Mouse (Mus musculus) neural tube, embryonic 10.5 days (tissue): ENCODE data around the gene Slc19a1.

Source experiments
- DNase-seq: peaks from one replicate; pipeline ENCODE4 v3.0.0-alpha.2; 2017; ENCODE audit warnings: low spot score; ENCODE audit errors: extremely low spot score

The Slc19a1 gene

DNA sequence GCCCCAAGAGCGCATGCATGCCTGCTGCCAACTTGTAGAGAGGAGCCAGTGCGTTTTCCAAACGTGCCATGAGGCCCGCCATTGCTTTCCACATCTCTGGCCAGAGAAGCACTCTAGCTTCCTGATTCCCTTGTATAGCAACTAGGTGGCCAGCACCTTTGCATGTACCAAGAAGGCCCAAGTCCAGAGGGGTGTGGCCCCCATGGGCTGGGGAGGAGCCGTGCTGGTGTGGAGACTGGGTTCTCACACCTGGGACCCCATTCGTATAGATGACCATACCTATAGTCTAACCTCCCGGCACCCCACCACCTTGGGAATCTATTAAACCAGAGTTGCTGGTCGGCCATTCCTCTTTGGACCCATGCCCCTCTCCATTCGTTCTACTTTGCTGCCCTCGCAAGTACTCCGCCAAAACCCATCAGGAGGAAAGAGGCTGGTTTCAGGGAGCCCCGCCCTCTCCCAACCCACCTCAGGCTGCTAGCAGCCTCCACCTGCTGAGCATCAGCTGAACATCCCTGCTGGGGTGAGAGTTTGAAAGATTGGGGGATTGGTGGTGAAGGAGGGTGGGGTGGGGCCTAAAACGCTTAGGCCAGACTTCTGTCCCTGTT lies at the start of gene Slc19a1:
Slc19a1 (plus strand) TSS at position 474 of the 608 bp plus-strand sequence.
- no peak for DNase-seq

DNA sequence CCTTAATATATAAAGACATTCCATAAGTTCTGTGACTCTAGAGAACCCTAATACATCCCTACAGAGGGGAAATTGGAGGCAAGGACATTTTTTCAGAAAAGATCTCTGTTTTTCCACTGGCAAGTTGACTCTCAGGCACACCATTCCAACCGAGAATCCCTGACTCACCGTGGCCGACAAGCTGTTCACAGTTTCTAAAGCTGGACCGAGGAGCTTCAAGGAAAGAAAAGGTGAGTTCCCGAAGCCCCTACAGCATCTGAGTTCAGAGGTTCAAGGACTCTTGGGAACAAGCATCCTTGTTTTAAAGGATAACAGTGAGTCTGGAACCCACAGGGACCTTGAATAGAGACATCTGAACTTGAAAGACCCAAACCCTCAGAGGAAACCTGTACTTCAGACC lies 43.5 kb upstream of the Slc19a1 start:
- no peak for DNase-seq

DNA sequence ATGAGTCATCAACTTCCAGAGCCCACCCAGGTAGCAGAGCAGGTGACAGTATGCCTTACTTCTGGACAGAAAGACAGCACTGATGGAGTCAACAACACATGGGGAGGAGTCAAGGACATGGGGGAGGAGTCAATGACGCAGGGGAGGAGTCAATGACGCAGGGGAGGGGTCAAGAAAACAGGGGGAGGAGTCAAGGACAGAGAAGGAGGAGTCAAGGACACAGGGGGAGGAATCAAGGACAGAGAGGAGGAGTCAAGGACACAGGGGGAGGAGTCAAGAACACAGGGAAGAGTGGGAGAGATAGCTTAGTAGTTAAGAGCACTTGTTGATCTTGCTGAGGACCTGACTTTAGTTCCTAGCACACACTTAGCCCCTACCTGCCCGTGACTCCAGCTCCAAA lies 39.6 kb upstream of the Slc19a1 start:
- no peak for DNase-seq

DNA sequence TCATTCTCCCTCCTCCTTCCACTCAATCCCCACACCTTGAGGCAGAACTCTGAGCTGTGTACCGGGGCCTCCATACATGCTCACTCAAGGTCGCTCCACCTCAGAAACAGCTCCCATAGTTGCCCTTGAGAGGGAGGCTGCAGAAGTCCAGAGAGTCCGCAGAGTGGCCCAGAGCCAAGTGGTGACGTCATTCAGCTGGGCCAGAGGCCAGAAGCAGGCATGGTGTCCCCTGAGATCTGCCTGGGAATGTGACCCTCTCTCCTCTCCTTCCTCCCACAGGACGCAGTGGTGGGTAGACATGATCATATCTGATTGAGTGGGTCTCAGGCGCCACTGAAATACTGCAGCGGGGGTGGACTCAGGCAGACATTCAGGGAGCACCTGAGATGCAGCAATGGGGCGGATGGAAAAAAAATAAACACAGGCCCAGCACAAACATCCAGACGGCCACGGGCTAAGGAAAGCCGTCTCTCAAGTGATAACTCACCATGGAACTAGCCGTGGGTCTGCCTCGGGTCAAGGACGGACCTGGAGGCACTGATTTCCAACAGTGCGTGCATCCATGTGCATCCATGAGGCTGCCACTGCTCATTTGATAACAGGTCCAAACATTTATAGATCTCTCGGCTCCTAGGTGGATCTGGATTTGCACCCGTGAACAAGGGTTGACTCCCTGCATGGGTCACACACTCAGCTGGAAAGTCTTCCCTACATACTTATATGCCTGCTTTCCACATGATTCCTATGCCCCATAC lies 34.1 kb upstream of the Slc19a1 start:
- DNase-seq: no peak

DNA sequence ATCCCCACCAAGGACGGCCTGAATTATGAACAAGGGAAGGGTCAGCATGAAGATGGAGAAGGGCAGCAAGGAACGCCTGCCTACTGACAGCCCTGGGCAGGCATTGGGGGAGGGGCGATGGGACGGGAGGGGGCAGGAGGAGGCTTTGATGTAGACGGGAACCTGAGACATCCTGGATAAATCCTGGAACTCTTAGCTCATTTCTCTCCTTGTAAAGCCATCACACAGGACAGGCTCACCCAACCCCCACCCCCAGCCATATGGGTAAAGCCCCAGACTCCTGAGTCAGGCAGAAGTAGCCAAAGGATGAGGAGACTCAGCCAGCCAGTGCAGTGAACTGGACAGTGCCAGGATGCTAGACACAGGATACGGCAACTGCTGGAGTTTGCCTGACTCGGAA lies 27.1 kb upstream of the Slc19a1 start:
- DNase-seq: peak; percentile 40

DNA sequence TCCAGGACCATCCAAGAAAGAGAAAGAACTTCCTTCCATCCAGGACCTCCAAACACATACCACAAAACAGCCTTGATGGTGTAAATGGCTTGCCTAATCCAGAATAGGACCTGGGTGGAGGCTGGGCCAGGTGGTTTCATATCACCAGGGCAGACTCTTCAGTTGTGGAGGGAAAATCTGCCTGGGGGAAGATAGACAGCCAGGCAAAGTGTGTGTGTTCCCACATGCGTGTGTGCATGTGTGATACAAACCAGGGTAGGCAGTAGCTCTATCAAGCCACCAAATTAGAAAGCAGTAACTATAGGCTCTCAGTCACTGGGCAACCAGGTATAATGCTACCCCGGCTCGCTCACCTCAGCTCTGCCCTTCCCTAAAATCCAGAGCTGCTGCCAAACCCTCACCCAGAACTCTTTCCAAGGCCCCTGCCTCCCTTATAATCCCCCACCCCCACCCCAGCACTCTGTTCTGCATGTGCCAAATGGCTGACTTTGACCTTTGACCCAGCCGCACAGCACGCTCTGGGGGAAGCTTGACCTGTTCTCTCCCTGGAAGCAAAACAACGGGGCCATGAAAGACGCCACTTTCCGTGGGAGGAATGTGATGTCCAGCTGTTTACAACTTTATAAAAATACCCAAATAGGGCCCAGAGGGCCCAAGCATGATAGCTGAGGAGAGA lies 24.5 kb upstream of the Slc19a1 start:
- DNase-seq: no peak

DNA sequence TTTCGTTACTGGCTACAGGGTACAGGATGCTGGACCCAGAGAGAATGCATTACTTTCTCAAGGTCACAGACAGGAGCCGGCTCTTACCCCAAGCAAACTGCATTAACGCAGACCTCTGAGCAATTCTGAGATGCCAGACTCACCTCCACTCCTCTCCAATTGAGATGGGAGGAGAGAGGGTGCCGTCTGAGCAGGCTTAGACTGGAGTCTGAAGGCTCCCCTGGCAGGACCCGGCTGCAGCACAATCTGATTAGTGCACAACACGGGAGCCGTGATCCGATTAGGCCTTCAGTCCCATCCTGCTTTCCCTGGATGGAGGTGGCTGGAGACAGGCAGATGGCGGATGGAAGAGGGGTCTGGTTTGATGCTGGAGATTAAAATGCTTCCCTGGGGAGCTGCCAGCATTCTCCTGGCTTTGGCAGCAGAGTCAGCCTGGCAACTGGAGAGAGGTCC lies 23.9 kb upstream of the Slc19a1 start:
- DNase-seq: peak; percentile 65

DNA sequence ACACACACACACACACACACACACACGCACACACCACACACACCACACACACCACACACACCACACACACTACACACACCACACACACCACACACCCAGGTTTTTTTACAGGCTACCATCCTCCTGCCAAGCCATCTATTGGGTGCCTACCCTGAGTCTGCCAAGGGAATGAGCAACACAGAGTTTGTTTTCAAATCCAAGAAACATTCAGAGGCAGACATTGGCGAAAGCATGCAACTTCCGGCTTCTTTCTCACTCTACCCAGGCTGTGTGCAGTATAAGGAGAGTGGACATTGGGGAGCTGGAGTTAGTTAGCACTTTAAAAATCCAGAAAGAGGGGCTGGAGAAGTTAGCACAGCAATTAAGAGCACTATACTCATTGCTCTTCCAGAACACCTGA lies 23.3 kb upstream of the Slc19a1 start:
- DNase-seq: no peak

DNA sequence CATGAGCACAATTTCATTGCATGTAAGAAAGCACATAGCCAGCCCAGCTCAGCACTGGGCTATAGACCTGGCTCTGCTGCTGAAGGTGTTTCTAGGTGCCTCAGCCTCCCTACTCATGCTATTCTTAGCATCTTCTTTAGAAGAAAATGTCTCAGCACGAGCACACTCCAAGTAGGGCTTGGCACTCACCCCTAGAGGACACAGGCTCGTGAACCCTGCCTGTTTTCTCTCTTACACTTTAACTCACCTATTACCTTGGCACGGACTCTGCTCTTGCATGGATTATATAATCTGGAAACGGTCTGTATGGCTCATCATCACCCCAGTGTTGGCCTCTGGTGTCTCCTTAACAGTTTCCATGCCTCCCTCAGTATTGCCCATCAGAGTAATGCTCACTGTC lies 20.4 kb upstream of the Slc19a1 start:
- no peak for DNase-seq

DNA sequence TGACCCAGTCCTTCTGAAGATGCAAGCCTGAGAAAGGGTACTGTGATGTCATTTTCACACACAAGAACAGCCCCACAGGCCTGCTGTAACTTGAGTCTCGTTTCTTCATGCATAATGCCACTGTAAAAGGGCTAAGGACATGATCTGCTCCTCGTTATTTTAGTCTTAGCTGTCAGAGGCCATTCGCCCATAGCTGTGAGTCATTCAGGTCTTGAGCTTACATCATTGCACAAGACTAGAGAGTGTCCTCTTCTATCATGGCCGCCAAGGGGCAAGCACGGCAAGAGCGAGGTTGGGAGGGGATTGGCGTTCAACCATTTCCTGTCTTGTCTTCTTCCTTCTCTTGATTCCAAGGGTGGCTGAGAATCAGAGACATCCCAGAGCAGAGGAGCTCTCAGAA lies 16.0 kb upstream of the Slc19a1 start:
- DNase-seq: no peak

DNA sequence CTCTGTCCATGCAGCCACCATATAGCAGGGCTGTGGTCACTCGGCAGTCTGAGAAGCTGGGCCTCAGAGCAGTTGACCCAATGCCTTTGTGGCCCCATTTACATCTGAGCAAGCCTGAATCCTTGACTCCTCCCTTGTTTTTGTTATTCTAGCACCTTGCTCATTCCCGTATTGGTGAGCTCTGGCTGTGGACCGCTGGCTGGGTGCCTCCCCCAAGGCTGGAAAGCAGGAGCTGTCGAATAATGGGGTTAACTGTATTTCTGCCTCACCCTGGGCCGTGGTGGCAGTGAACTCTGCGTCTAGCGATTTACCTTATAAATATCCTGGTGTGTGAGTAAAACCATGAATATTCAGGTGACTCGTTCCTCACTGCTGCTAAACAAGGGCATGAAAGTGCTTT lies 15.5 kb upstream of the Slc19a1 start:
- no peak for DNase-seq

DNA sequence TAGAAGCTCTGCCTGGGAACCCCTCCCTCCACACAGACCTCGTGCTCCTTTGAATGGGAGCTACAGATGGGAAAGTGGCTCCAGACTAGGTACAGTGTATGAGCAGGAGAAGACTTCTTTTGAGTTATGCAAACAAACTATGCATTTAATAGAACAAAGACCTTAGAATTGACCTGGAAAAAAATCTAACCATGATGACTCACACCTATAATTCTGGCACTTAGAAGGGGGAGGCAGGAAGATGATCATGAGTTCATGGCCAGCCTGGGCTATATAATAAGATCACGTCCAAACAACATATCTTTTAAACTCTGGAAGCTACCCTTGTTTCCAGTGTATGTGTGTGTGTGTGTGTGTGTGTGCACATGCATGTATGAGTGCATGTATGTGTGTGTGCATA lies 15.0 kb upstream of the Slc19a1 start:
- DNase-seq: no peak

DNA sequence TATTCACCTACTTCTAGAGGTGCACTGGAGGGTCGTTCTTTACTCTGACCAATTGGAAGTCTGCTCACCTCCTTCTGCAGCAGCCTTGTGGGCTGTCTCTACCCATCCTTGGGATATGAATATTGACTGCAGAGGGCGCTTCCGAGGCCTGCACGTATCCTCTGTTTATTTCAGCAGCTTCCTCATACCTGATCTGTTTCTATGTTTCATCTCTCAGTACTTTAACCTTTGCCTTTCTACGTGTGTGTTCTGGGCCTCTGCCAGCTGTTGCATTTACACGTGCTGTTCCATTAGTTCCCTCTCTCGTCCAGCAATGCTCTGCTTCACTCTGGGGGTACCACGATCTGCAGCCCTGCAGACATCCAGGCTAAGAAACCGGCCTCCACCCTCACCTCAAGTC lies 14.4 kb upstream of the Slc19a1 start:
- no peak for DNase-seq

DNA sequence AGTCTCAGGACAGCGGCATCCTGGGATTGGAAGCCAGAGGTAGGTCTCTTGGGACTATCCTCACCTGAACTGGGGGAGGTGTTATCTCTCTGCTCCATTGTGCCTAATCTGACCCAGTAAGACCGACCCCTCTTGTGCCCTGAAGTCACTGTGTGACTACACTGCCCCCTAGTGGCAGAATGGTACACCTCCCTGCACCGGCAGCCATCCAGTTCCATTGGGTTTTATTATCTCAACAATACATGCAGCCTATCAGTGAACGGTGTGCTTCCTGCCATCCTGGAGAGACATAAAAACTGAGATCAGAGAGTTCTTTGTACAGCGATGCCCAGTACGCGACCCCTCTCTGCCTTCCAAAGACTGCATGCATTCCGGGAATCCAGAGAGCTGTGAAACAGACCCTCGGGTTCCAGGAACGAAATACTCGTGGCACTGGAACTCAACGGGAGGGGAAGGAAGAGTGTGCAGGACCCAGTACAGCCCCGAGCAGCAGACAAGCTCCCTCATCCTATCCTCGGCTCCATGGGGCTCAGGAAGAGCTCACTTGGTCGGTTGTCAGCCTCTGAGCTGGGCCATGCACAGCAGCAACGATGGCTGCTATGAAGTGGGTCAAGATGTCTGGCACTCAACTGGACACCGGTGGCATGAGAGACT lies 10.5 kb upstream of the Slc19a1 start:
- peak; percentile 89 for DNase-seq

DNA sequence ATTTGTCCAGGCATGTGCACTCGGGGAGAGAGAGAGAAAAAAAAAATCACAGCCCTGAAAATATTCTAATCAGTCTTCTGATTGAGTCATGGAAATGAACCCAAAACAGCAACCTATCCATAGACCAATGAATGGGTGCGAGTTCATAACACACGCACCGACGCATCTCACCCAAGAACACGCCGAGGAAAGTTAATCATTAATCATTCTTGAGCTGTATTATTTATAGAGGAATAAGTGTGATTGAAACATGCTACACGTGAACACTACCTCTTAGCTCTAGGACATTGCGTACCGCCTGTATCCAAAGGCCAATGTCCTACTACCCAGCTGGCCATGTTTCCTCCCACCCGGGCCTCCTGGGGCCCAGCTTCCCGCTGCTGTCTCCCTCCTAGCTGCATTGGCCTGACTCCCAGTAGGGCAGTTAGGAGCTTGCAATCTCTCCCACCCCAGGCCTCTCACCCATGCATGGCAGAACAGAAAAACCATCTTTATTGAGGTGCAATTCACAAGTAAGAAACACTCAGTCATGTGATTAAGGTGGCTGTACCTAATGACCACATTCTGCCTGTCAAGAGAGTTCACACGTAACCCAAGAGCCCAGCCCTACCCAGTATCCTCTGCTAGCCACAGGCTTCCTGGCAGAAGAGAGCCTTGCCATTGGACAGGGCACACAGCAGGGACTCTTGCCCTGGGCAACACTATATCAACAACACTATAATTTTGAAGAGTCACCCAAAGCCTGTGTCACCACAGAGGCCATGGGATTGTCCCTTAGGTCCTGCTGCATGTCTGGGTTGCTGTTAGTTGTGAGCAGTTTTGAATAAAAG lies 9.5 kb upstream of the Slc19a1 start:
- no peak for DNase-seq

DNA sequence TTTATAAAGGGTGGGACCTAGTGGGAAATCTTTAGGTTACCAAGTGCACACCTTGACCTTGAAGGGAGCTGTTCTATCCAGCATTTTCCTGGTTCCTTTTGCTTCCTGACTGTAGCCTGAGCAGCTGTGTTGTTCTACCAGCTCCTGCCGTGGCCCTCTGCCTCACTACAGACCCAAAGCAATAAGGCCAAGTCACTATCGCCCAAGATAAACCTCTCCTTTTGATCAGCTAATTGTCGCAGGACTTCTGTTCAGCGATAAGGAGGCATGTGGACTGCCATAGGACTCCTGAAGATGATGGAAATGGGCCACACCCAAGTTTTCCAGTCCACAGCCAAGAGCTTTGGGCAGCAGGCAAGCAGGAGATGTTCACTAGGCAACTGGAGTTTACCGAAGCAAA lies 7.8 kb upstream of the Slc19a1 start:
- no peak for DNase-seq

DNA sequence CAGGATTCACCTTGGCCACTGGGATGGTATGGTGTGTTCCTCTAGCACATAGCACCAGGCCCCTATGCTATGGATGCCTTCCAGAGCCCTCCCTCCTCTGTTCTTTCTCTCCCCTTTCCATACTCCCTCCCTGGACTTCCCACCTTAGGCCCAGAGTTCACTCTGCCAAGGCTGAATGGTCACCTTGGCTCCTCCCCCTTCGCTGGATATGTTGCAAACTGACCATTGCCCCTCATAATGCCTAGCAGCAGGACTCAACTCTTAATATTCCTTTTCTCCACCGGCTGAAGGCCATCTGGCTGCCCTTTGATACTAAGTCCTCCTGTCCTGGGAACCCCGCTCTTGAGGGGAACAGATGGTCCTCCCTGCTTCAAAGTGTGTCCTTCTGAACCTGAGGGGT lies 5.1 kb upstream of the Slc19a1 start:
- no peak for DNase-seq

DNA sequence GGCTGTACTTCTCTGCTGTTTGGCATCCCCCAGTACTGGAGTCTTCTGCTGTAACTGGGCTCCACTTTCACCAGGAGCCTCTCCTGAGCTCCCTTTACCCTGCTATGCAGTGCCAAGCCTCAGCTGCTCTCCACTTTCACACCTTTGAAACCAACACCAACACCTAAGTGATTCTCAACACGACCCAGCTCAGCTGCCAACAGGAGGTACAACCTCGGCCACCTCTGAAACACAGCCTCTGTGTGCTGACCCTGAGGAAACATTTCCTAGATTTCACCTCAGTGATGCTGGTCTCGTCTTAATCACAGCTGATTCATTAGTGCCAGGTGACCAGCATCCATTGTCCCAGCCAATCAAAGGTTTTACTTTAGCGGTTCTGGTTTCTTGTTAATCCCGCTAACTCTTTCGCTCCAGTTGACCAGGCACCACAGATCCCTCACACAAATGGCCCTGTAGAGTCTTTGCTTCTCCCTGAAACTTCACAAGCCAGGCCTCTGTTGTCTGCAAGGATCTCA lies 3.2 kb upstream of the Slc19a1 start:
- no peak for DNase-seq

DNA sequence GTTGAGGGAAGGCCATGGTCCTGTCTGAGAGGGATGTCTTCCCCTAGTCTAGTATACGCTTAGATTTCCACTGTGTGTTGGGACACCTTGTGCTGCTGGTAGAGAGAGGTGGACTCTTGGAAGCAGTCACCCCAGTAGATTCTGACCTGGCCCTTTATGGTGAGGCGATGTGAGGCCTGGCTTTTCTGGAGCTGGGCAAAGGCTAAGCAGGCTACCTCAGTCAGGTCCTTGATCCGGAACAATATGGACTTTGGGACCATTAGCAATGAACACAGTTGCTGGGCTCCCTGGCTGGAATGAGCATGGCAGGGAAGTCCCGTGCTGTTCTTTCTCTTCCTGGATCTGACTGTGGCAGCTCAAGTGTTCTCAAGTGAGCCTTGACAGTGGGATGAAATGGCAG lies 2.3 kb upstream of the Slc19a1 start:
- DNase-seq: no peak

DNA sequence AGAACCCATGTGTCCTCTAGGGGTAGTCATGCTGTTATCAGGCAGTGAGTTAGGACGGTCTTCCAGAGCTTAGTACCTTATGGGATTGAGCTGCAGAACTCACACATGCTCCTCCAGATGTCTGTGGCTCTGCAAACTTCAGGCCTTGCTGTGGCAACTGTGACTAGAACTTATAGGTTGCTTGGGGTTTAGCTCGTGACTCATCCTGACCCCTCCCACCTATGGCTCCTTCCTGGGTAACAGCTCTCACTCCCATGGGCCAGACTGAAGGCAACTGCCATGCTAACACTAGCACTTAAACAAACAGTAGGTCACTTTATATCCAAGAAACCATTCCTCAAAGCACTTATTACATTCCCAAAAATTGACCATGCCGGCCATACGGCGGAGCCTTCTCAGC lies 1.4 kb upstream of the Slc19a1 start:
- DNase-seq: no peak
